Mouse (Mus musculus) liver, adult (tissue): ENCODE measurements around the gene Odf3b.

Experiments
- GATA4 ChIP-seq: IDR thresholded peaks from 2 replicates; pipeline ENCODE4 v1.6.1; 2014; ENCODE audit warnings: mild to moderate bottlenecking, low read length; ENCODE audit not compliant: insufficient replicate concordance

Odf3b gene

GRCm38 (mm10) chr15:89384617-89385016 lies 5.5 kb upstream of the Odf3b start, which contains the start of gene Klhdc7b:
TSS of gene Klhdc7b (plus strand) at chr15:89384917.
- no peak for TF ChIP-seq GATA4

GRCm38 (mm10) chr15:89379429-89379828 lies 347 bp upstream of the Odf3b start:
- no peak for TF ChIP-seq GATA4

GRCm38 (mm10) chr15:89377938-89378828 lies 899 bp downstream of the Odf3b start:
- TF ChIP-seq GATA4, result no peak

- no peak for TF ChIP-seq GATA4
These were observed 1.7 kb downstream of the Odf3b start for GRCm38 (mm10) chr15:89377362-89377761.

GRCm38 (mm10) chr15:89376957-89377356 lies 2.1 kb downstream of the Odf3b start, which contains the start of gene Tymp:
TSS of gene Tymp (minus strand) at chr15:89377039.
- no peak for TF ChIP-seq GATA4

GRCm38 (mm10) chr15:89376040-89376439 lies 3.0 kb downstream of the Odf3b start:
- TF ChIP-seq GATA4, result no peak

GRCm38 (mm10) chr15:89374801-89375534 lies 4.1 kb downstream of the Odf3b start:
- TF ChIP-seq GATA4, result peak; percentile 62; the same call in 1 of the 2 replicates

- TF ChIP-seq GATA4, result no peak
These were observed 4.7 kb downstream of the Odf3b start for GRCm38 (mm10) chr15:89374340-89374739.

GRCm38 (mm10) chr15:89373762-89374248 lies 5.3 kb downstream of the Odf3b start, which contains the start of gene Sco2:
TSS of gene Sco2 (minus strand) at chr15:89373846.
- peak; percentile 64; the same call in 1 of the 2 replicates for TF ChIP-seq GATA4

- no peak for TF ChIP-seq GATA4
These were observed 5.9 kb downstream of the Odf3b start for GRCm38 (mm10) chr15:89373027-89373761.

GRCm38 (mm10) chr15:89372536-89372935 lies 6.5 kb downstream of the Odf3b start:
- no peak for TF ChIP-seq GATA4

- no peak for TF ChIP-seq GATA4
These were observed 7.0 kb downstream of the Odf3b start for GRCm38 (mm10) chr15:89372068-89372467.

GRCm38 (mm10) chr15:89365141-89365551 lies 13.9 kb downstream of the Odf3b start:
- TF ChIP-seq GATA4, result no peak

- TF ChIP-seq GATA4, result no peak
These were observed 16.0 kb downstream of the Odf3b start for GRCm38 (mm10) chr15:89363051-89363450.

- TF ChIP-seq GATA4, result no peak
These were observed 20.3 kb downstream of the Odf3b start for GRCm38 (mm10) chr15:89358784-89359183.

- TF ChIP-seq GATA4, result peak; percentile 6; the same call in 1 of the 2 replicates
These were observed 22.7 kb downstream of the Odf3b start for GRCm38 (mm10) chr15:89356372-89356771.
